Mouse (Mus musculus): Measurements from ENCODE around the gene Ccdc33.

DNA sequence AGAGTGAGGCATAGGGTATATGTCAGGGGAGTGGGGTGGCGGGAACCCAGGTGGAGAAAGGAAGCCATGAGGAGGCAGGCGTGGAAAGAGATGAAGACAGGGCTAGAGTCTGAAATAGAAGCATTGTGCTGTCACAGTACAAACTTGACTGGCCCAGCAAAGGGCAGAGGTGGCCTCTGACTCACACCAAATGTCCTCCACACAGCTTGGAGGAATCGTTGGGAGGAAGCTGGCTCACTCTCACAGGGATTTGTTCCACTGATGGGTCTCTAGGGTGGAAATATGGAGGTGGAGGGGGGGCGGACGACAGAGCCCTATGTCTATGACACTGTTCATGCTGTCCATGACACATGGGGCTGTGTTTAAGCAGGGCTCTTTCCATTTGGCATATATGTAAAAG is 44.5 kb upstream of the Ccdc33 start:
- no peak for TF ChIP-seq POLR2A (IDR thresholded peaks at IDR 0.05; ENCODE audit: extremely low read depth, insufficient read depth, low read length)
- no peak for TF ChIP-seq CTCF (IDR thresholded peaks at IDR 0.05; ENCODE audit: low read depth, low read length)
